Mouse (Mus musculus) MN1 (cell line): ENCODE measurements around the gene H1foo.
A peak's percentile ranks its signal among the peaks of the same experiment; 100 is the strongest.

Experiments used
- DNase-seq: peaks from one replicate; pipeline ENCODE4 v3.0.0-alpha.2; 2016; ENCODE audit warnings: low spot score

The H1foo gene

DNA sequence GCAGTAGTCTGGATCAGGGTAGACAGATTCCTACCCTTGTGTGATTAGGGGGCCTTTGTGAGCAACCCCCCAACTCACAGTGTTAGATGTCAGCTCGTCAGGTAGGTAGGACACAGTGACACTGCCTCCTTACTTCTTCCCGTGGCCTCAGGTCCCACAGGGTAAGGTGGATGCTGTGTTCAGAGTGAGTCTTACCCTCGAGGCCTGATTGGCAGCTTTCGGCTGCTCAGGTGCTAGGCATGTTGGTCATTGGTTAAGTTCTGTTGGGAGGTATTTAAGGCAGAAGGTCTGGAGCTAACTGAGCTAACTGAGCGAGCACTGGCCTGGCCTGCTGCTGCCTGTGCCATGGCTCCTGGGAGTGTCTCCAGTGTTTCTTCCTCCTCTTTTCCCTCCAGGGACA, at the start of gene H1foo:
H1foo (plus strand) TSS at position 301 of the 400 bp plus-strand sequence.
- DNase-seq = no peak

DNA sequence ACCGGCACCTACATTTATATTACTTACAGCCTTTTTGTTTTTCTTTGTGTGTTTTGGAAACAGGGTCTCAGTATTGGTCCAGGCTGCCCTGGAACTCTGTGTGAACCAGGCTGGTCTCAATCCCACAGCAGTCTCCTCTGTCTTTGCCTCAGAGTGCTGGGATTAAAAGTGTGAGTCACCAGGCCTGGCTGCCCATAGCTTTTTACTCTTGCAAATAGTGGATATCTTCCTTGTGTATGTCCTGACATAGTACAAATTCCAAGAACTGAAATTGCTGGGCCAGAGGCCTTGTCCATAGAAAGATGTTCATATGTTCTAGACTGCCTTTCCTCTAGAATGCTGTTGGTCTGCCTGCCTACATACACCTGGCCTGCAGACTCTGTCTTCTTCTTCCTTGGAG, 48.4 kb upstream of the H1foo start:
- no peak for DNase-seq

DNA sequence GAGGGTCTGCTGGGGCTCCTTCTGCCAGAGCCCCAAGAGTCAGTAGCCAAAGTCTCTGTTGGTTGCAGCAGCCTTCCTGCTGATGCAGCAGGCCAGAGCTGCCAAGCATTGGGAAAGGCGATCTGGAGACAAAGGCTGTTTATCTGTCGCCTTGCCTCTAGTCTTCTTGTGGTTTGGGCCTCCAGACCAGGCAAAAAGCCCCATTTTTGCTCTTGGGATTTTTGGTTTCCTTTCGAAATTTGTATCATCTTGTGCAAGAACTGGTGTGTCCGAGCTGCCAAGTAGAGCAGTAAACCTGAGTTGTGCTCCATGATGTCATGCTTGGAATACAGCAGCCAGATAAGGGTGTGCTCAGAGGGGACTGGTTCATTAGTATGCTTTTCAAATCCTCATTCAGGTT, 47.6 kb upstream of the H1foo start:
- DNase-seq = no peak

DNA sequence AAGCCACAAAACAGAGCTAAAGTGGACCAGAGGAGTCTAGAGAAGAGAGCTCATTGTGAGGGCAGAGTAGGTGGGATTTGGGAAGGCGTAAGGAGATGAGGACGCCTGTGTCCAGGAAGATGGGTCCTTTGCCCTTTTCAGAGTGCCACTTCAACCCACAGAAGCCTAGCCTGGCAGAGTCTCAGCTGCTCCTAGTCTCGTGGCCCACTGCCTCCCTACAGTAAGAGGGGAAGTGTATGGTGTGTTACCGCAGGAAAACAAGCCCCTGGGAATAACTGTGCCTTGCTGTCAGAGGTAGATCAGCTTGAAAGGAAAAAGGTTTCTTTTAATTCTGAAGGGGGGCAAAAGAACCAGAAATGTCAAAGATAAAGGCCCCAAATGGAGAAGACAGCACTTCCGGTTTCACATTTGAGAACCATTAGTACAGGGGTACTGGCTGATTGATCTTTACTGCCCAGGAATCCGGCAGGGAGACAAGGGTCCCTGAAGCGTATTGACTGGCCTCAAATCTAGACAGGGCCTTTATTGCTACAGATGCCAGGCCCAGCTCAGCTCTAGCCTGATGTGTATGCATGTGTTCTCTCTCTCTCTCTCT, 46.7 kb upstream of the H1foo start:
- no peak for DNase-seq

DNA sequence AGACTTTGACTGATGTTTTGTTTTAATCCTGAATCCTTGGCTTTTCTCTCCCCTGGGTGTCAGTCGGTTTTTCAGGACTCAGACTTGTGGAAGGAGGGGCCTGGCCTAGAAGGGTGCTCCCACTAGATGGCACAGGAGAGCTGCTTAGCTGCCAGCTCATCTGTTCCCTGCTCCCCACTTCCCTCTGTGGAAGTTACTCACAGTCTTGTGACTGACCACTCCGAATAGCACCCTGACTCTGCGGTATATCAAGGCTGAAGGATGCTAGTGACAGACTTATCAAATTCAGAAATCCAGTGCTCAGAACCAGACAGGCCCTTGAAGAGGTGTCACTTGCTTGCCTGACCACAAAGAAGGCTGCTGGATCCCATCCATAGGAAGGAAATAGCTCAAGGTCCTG, 43.7 kb upstream of the H1foo start:
- peak; percentile 75 for DNase-seq

DNA sequence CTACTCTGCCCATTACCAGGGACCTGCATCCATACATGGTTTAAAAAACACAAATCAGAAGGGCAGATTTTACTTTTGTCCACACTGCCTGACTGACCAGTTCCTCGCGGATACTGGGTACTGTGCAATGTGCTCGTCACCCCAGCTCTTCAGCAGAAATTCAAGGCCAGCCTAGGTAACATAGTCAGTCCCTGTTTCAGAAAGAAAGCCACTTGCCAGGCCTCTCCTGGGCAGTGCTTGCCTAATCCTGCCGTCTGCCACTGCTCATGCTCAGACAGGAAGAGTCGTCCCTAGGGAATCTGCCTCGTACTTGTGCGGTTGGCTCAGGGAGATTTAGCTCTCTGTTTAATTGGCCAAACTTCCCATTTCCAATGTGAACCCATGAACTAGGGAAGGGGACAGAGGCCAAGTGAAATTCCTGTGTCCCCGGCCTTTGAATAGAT, 43.2 kb upstream of the H1foo start:
- peak; percentile 79 for DNase-seq

DNA sequence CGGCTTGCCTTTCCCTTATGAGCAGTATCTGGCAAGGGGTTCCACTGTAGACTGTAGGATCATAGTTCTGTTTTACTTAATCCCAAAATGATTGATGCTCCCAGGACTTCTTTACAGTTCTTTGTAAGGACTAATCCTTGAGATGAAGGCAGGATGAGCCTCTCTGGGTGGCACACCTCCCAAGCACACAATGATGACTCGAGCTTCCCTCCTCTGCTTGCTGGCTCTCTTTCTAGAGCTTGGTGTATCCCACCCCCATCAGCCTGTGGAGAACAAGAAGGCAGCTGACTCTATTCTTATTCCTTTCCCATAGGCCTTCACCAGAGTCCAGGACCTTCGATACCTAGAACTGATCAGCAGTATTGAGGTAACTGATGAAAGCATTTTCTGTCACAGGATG, 42.2 kb upstream of the H1foo start:
- no peak for DNase-seq

DNA sequence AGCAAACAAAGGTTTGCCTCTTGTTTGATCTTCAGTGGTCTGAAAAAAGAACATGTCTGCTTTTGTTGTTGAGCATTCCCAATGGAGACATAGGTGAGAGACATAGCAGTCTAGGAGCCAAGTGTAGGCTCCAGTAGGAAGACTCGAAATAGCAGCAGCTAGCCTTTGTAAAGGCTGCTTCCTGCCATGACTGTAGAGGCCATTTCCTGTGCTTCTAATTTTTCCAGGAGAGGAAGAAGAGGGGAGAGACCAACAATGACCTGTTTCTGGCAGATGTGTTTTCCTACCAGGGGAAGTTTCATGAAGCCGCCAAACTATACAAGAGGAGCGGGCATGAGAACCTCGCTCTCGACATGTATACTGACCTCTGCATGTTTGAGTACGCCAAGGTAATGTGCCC, 39.2 kb upstream of the H1foo start:
- DNase-seq = no peak

DNA sequence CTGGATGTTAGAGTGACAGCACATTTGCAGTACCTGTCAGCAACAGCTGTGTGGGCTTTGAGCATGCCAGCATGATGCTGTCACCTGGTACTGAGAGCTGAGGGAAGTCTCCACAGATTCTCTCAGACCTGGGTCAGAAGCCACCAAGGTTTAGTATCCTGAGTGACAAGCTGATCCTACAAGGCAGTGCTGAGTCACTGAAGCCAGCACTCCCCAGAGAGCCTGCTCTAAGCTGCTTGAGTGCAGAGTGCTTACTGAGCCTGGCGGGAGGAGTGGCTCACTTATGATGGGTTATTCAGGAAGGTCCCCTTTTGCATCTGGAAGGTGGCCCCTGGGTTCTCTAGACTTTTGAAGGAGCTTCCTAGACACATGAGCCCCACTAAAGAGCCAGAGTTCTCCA, 38.3 kb upstream of the H1foo start:
- no peak for DNase-seq

DNA sequence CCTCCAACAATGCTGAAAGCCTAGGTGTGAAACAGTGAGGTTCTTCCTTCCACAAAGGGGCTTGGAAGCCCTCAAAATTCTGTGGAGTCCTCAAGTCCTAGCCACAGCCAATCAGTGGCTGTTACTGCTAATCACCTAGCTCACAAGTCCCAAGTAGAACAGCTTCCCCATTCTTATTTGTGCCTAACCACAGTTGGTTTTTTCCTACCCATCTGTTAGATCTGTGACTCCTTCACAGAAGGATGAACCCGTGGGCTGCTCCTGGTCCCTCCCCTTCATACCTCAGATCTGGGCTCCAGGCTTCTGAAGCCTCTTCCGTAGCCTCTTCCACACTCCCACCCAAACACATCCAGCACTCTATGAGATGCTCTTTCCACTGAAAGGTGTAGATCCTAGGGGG, 37.9 kb upstream of the H1foo start:
- DNase-seq = no peak

DNA sequence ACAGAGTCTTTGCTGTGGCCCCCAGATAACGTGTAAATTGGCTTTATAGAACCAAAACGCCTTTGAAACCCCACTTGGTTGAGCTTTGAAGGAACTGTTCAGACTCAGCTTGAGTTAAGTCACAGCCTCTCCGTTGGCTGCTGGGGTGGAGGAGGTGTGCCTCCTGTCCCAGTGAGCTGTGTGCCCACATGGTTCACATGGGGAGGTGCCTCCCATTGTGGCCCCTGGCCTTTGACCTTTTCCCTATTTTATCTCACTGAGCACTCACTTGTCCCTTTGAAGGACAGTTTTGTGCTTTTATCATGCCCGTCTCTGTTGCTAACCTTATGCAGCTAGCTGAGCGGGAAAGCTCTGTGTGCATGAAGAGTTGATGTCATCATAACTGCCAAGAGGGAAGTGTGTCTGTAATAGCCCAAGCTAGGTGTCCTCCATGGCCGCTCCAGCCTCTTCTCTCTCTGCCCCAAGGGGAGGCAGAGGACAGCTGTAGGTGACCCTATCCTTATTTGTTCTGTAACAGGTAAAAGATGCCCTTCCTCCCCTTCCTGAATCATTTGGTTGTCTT, 36.2 kb upstream of the H1foo start:
- no peak for DNase-seq

DNA sequence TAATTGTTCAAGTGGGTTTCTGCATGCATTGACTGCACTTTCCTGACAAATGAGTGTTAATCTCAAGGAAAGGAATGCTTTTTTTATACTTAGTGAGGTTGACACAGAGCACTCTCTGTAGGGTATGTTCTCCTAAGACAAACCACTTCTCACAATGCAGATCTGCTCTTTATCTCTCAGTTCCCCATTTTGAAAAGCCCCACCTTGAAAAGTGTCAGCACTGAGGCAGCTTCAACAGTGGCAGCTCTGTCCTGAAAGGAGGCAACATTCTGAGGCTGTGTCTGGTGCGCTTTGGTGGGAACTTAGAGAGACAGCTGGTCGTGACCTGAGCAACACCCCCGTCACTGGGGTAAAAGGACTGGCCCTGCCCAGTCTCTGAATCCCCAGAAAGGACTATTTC, 35.7 kb upstream of the H1foo start:
- DNase-seq = no peak

DNA sequence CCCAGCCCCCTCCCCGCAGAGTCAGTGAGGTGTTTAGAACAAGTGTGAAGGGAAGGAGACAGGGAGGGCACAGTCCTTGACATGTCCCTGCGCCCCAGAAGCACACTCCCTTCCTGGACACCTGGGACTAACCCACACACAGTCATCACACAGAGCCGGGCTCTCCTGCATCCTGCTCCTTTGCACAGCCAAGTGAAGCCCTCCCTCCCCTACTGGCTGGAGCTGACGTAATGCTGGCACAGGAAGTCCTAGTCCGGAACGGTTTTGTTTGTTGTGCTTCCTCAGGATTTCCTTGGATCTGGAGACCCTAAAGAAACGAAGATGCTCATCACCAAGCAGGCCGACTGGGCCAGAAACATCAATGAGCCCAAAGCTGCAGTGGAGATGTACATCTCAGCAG, 34.8 kb upstream of the H1foo start:
- DNase-seq = no peak

DNA sequence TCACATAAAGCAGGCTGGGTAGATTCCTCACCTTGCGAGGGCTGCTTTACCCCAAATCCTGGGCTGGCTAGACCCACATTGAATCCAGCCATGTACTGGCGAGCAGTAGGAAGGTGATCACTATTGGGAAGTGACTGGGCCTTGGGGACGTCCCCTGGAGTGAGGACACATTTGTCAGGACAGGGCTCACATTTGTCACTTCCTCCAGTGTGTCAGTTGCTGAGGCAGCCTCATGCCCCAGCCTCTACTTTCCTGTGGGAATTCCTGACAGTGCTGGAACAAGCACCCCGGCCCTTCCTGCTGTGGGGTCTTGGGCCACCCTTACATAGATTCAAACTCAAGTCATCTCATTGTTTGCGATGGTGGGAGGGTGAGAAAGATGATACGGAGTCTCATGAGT, 33.0 kb upstream of the H1foo start:
- DNase-seq = no peak

DNA sequence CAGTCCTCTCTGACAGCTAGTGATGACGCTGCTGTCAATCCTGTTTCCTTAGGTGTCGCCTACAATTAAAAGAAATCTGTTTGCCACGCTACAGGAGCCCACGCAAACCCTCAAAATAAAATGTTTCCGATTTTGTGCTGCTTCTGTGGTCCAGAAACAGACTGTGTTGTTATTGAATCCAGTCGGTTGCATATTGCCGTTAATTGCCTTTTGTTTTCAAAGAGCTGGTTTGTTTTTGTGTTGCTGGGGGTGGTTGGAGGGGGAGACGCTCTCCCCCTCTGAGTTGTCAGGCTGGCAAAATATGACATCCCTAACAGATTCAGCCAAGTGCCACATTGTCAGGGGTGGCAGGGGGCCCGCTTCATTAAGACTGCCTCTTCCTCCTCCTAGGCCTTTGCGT, 31.3 kb upstream of the H1foo start:
- DNase-seq = no peak

DNA sequence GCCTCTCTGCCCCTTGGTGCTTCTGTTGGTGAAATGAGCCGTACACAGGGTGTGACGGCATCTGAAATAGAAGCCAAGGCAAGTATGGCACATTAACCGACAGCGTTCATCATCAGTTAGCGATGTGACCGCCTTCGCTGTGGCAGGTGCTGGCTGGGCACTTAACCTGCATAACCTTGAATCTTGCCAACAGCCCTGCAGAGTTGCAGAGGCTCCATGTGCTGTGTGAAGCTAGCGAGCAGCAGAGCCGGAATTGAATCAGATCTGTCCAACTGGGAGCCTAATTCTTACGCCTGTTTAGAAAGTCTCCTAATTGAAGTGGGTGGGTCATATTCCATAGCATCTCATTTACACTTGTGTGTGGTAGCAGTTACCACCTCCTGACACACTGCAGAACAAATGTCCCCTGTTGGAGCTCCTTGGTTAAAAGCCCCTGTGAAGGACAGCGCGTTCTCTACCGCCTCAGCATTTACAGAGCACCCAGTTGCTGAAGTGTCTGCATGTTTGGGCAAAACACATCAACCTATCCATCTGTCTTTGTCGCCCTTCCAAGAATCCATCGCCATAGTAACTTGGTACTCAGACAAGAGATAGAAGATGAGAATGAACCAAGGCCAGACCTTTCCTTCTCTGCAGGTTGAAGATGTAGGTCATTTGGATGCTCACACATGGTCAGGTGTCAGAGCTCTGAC, 30.1 kb upstream of the H1foo start:
- peak; percentile 37 for DNase-seq

DNA sequence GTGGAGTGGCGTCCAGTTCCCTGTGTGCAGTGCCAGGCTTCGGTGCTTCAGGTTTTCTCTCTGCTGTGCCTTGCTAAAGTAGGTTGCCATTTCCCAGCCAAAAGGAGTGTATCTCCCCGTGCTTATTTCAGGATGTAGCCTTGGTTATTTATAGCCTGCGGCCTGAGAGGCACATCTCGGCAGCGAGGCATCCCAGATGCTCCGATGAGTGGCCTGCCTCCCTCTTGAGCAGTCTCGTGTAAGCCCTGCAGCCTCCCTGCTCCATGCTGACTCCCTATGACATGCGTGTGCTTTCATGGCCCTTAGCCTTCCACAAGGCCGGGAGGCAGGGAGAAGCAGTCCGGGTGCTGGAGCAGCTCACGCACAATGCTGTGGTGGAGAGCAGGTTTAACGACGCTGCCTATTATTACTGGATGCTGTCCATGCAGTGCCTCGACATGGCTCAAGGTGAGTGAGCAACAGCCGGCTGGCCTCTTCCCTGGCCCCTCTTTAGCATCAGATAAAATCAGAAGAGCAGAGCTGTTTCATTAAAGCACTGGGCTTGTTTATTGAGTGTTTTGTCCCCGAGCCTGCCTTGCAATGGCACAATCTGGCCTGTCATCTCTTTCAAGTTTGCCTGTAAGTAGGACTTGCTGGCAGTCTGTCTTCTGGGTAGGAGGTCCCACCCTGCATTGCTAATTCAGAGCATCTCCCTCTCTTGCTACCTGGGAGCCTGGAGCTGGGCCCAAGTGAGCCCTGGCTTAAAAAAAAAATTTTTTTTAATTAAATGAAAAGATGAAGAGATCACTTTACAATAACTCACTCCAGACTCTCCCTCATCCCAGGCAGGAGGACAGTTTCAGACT, 28.9 kb upstream of the H1foo start:
- peak; percentile 65 for DNase-seq

DNA sequence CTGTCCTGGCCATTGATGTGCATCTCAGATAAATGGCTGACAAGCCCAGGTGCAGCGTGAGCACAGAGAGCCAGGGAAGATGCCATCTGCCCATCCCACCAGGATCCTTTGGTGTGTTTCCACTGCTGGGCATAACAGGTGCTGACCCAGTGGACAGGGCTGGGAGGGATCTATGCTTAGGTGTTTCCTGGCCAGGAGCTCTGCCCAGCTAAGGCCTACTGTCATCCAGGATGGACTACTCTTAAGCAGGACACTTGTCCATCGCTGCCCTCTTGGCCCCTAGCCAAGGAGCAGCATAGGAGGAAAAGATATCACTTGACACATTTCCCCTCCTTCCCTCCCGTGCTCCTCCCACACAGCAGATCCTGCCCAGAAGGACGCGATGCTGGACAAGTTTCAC, 28.1 kb upstream of the H1foo start:
- DNase-seq = peak; percentile 11

DNA sequence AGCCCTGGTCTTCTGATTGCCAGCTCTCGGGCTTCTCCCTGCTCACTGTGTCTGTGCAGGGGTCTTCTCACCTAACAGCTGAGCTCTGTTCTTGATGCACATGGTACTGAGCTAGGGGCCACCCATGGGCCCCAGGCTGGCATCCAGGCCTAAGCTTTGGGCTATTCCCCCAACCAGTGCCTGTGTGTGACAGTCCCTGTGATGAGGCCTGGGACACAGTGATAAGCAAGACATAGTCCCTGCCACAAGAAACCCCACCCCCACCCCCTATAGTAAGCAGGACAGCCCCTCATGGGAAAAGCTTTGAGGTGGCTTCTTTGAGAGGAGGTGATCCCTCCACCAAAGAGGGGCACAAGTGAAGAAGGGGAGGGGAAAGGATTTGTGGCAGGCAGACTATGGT, 26.1 kb upstream of the H1foo start:
- no peak for DNase-seq

DNA sequence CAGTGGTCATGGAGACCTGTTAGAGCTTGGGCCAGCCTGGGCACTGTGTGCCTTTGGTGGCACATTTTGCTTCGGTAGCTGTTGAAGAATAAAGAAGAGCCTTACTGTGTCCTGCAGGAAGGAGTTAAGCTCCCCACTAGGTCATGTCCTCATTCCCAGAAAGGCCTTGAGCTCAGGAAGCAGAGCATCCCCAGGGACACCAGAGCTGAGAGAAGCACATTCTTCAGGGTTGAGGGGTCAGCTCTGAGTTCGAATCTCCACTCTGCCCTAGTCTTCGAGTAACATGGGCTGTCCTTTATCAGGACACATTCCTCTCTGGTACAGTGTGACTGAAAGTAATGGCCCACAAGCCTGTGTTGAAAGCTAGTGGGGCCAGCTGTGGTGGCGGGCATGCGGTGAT, 24.9 kb upstream of the H1foo start:
- DNase-seq = no peak

DNA sequence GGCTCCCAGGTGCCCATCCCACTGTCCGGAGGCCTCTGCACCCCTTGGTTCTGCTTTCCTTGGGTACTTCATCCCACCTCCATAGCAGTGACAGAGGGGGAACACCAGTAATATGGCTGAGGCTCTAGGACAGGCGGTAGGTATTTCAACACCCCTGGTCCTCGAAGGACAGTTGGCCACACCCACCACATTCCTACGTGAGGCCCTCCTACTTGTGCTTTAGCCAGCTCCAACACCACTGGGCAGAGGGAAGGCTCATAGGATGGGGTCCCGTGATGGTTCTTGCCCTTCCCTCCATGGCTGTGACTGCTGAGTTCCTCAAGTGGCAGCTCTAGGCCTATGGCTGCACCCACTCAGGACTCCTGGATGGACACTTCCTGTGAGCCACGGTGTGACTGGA, 19.9 kb upstream of the H1foo start:
- no peak for DNase-seq

DNA sequence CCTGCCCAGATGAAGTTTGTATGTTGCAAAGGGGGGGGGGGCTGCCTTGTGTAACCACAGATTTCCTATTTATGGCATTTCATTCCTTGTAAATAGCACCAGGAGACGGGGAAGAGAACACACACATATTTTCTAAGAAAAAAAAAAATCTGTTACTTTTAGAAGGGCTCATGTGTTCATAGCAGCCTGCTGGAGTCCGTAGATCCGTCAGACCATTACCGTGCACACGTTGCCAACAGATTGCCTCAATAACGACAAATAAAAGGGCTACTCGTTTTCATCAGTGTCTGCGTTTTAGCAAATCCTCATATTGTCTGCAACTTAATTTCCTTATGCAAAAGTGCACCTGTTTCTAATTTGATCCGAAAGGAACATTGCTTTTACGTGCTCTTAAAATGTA, 18.3 kb upstream of the H1foo start:
- no peak for DNase-seq
